Mouse (Mus musculus) MEL (cell line): ENCODE data around the gene Lin7c. TPM values are rescaled to one million over a fixed set of nuclear protein-coding genes. Genes with fewer than 3 reads are reported as not detected.
A peak's percentile ranks its signal among the peaks of the same experiment; 100 is the strongest.

Experiments used
- DNase-seq: peaks from one replicate; pipeline ENCODE4 v3.0.0; 2011; ENCODE audit warnings: low read depth, low spot score
- H3K27ac ChIP-seq: 2 replicates; pipeline ENCODE4 v1.5.1; 2012; ENCODE audit warnings: low read depth, mild to moderate bottlenecking, control low read depth, low read length, moderate library complexity; ENCODE audit not compliant: control insufficient read depth
- H3K27me3 ChIP-seq, 2 experiments: fragments of 150-350 bp in 1 of 2; sonication (generic) in 1 of 2; 2 replicates each; pipeline ENCODE4 v1.6.1; 2012; ENCODE audit warnings: low read length in 2 of 2, mild to moderate bottlenecking in 2 of 2, improper control_type of control experiment in 1 of 2, moderate library complexity in 1 of 2; ENCODE audit not compliant: insufficient read depth in 2 of 2, control insufficient read depth in 1 of 2
- H3K36me3 ChIP-seq, 2 experiments: 2 replicates each; pipeline ENCODE4 v1.6.1; 2012 to 2014; ENCODE audit warnings: low read length in 2 of 2, improper control_type of control experiment in 1 of 2, inconsistent platforms in 1 of 2, mild to moderate bottlenecking in 1 of 2; ENCODE audit not compliant: insufficient read depth in 2 of 2, control insufficient read depth in 1 of 2
- H3K4me1 ChIP-seq, 2 experiments: fragments of 150-350 bp in 1 of 2; sonication (generic) in 1 of 2; 2 replicates each; pipeline ENCODE4 v1.6.1; 2012; ENCODE audit warnings: low read length in 2 of 2, improper control_type of control experiment in 1 of 2, mild to moderate bottlenecking in 1 of 2; ENCODE audit not compliant: insufficient read depth in 2 of 2, control insufficient read depth in 1 of 2
- H3K4me3 ChIP-seq, 2 experiments: fragments of 150-350 bp in 1 of 2; sonication (generic) in 1 of 2; 2 replicates each; pipeline ENCODE4 v1.5.1; 2012; ENCODE audit warnings: low read depth in 2 of 2, low read length in 2 of 2, mild to moderate bottlenecking in 2 of 2, moderate library complexity in 2 of 2, control low read depth in 1 of 2, improper control_type of control experiment in 1 of 2; ENCODE audit not compliant: control insufficient read depth in 1 of 2, insufficient read depth in 1 of 2
- H3K79me2 ChIP-seq: 2 replicates; pipeline ENCODE4 v1.6.1; 2012; ENCODE audit warnings: mild to moderate bottlenecking, low read length, moderate library complexity; ENCODE audit not compliant: control insufficient read depth, poor library complexity, insufficient read depth
- H3K9ac ChIP-seq: 2 replicates; pipeline ENCODE4 v1.6.1; 2012; ENCODE audit warnings: low read depth, mild to moderate bottlenecking, control low read depth, low read length, moderate library complexity; ENCODE audit not compliant: control insufficient read depth, poor library complexity, severe bottlenecking
- H3K9me3 ChIP-seq: fragments of 150-350 bp; sonication (generic); replicated peaks from 2 replicates; pipeline ENCODE4 v1.6.1; 2012; ENCODE audit warnings: mild to moderate bottlenecking, low read length, improper control_type of control experiment, moderate library complexity; ENCODE audit not compliant: insufficient read depth
- BHLHE40 ChIP-seq: IDR thresholded peaks from 2 replicates; pipeline ENCODE4 v1.6.1; 2012; ENCODE audit warnings: low read depth, mild to moderate bottlenecking, inconsistent platforms, low read length, improper control_type of control experiment, borderline replicate concordance
- CTCF ChIP-seq, 3 experiments: IDR thresholded peaks in 2 of 3; conservative IDR thresholded peaks in 1 of 3; 2 replicates each; pipeline ENCODE4 v1.5.1; 2011 to 2012; ENCODE audit warnings: low read length in 3 of 3, low read depth in 2 of 3, mild to moderate bottlenecking in 2 of 3, improper control_type of control experiment in 1 of 3, inconsistent platforms in 1 of 3, mixed read lengths in 1 of 3, moderate library complexity in 1 of 3; ENCODE audit not compliant: control insufficient read depth in 1 of 3, insufficient read depth in 1 of 3, poor library complexity in 1 of 3, severe bottlenecking in 1 of 3
- E2F4 ChIP-seq: IDR thresholded peaks from 2 replicates; pipeline ENCODE4 v1.6.1; 2011; ENCODE audit warnings: low read depth, low read length, improper control_type of control experiment, borderline replicate concordance
- EP300 ChIP-seq, 2 experiments: IDR thresholded peaks; 2 replicates each; pipeline ENCODE4 v1.6.1; 2011; ENCODE audit warnings: improper control_type of control experiment in 2 of 2, low read length in 2 of 2, low read depth in 1 of 2, mild to moderate bottlenecking in 1 of 2
- GABPA ChIP-seq: IDR thresholded peaks from 2 replicates; pipeline ENCODE4 v1.6.1; 2012; ENCODE audit warnings: low read depth, mild to moderate bottlenecking, inconsistent platforms, low read length, improper control_type of control experiment, moderate library complexity
- GATA1 ChIP-seq: IDR thresholded peaks from 2 replicates; pipeline ENCODE4 v1.6.1; 2011; ENCODE audit warnings: low read depth, low read length, improper control_type of control experiment
- HCFC1 ChIP-seq: IDR thresholded peaks from 2 replicates; pipeline ENCODE4 v1.6.1; 2012; ENCODE audit warnings: low read depth, mild to moderate bottlenecking, inconsistent platforms, low read length, improper control_type of control experiment, moderate library complexity
- KAT2A ChIP-seq: conservative IDR thresholded peaks from 2 replicates; pipeline ENCODE4 v1.6.1; 2012; ENCODE audit warnings: low read depth, low read length, improper control_type of control experiment, inconsistent platforms
- MEF2A ChIP-seq: IDR thresholded peaks from 2 replicates; pipeline ENCODE4 v1.6.1; 2014; ENCODE audit warnings: low read depth, mild to moderate bottlenecking, inconsistent platforms, low read length, improper control_type of control experiment; ENCODE audit not compliant: poor library complexity, insufficient replicate concordance, severe bottlenecking; ENCODE audit errors: extremely low read depth
- MXI1 ChIP-seq: IDR thresholded peaks from 2 replicates; pipeline ENCODE4 v1.6.1; 2011; ENCODE audit warnings: mild to moderate bottlenecking, low read depth, low read length, improper control_type of control experiment
- RAD21 ChIP-seq: IDR thresholded peaks from 2 replicates; pipeline ENCODE4 v1.6.1; 2011; ENCODE audit warnings: mild to moderate bottlenecking, low read depth, low read length, improper control_type of control experiment
- RCOR1 ChIP-seq: IDR thresholded peaks from 2 replicates; pipeline ENCODE4 v1.6.1; 2012; ENCODE audit warnings: low read depth, mild to moderate bottlenecking, inconsistent platforms, low read length, improper control_type of control experiment
- SIN3A ChIP-seq: IDR thresholded peaks from 2 replicates; pipeline ENCODE4 v1.6.1; 2012; ENCODE audit warnings: low read length, improper control_type of control experiment, inconsistent platforms
- TAL1 ChIP-seq: IDR thresholded peaks from 2 replicates; pipeline ENCODE4 v1.6.1; 2012; ENCODE audit warnings: mild to moderate bottlenecking, inconsistent platforms, low read length, moderate library complexity, mixed read lengths
- TBP ChIP-seq: IDR thresholded peaks from 2 replicates; pipeline ENCODE4 v1.8.0; 2011; ENCODE audit warnings: low read depth, low read length, improper control_type of control experiment
- TCF12 ChIP-seq: IDR thresholded peaks from 2 replicates; pipeline ENCODE4 v1.6.1; 2014; ENCODE audit warnings: low read depth, mild to moderate bottlenecking, inconsistent platforms, low read length, improper control_type of control experiment, moderate library complexity
- USF1 ChIP-seq: IDR thresholded peaks from 2 replicates; pipeline ENCODE4 v1.6.1; 2014; ENCODE audit warnings: low read depth, mild to moderate bottlenecking, inconsistent platforms, low read length, improper control_type of control experiment, moderate library complexity
- ZMIZ1 ChIP-seq: IDR thresholded peaks from 2 replicates; pipeline ENCODE4 v1.6.1; 2012; ENCODE audit warnings: low read depth, mild to moderate bottlenecking, inconsistent platforms, low read length, improper control_type of control experiment, moderate library complexity
- polyA plus RNA-seq, 2 experiments: library from polyadenylated mRNA; stranded (reverse) in 1 of 2; unstranded in 1 of 2; fragments of >175 nt in 1 of 2; fragments of >200 nt in 1 of 2; gene quantifications; 2 replicates each; pipeline versions ENCODE4 v1.2.1 to v1.2.4; 2012; ENCODE audit warnings: low replicate concordance in 2 of 2, low read depth in 1 of 2; ENCODE audit not compliant: insufficient read length in 2 of 2, insufficient read depth in 1 of 2, missing spikeins in 1 of 2
- total RNA-seq: library from RNA; depleted of rRNA; stranded (reverse); fragments of 300-350 nt; gene quantifications from 2 replicates; pipeline ENCODE4 v1.2.3, GENCODE M21; 2012

Gene Lin7c
- total and polyA plus RNA-seq, 3 experiments = 45.0 to 46.8 TPM; not detected in 1

- TF ChIP-seq TAL1 (no peak), RCOR1 (peak; percentile 47; the same call in 1 of the 2 replicates), EP300 (IDR thresholded peaks at IDR 0.05; ENCODE audit: low read depth in 1 of 2, low read length in 2 of 2) (peak; percentile 19 to 34; a peak in 1 of 4 replicates), GATA1 (peak; percentile 65), SIN3A (no peak), GABPA (no peak), MEF2A (no peak), E2F4 (no peak), TBP (peak; percentile 62; the same call in 1 of the 2 replicates), KAT2A (no peak), HCFC1 (no peak), MXI1 (peak; percentile 42; the same call in 1 of the 2 replicates)
- H3K79me2 ChIP-seq = no peaks in the 10 kb centered on the region
- no peak overlapping the region for H3K27ac ChIP-seq
- H3K9ac ChIP-seq = no peak overlapping the region
- peaks cover 0 to 6% of the 10 kb centered on the region in 2 experiments; a peak in 2 of 4 replicates for H3K4me1 ChIP-seq
- peaks cover 0 to 4% of the 10 kb centered on the region in 2 experiments; a peak in 2 of 4 replicates for H3K36me3 ChIP-seq
- no peaks in the 10 kb centered on the region for H3K27me3 ChIP-seq
- no peaks in the 10 kb centered on the region for H3K9me3 ChIP-seq
- peak; percentile 64 for DNase-seq
- H3K4me3 ChIP-seq = no peak overlapping the region
Observed at GRCm38 (mm10) chr2:109929256-109929655, 38.6 kb downstream of the Lin7c start.

DNA sequence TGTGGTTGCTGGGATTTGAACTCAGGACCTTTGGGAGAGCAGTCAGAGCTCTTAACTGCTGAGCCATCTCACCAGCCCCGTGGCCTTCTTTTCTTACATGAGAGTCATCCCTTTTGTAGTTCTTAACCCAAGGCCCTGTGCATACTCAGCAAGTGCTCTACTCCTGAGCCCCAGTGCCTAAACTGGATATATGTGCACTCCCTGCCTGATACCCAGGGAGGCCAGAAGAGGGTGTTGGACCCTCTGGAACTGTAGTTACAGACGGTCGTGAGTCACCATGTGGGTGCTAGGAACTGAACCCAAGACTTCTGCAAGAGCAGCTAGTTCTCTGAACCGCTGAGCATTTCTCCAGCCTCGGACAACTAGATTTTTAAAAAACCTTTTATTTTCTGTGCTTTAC, 39.7 kb downstream of the Lin7c start:
- peaks cover 0 to 4% of the 10 kb centered on the region in 2 experiments; a peak in 2 of 4 replicates for H3K36me3 ChIP-seq
- H3K4me3 ChIP-seq = no peak overlapping the region
- no peaks in the 10 kb centered on the region for H3K79me2 ChIP-seq
- no peaks in the 10 kb centered on the region for H3K9me3 ChIP-seq
- H3K9ac ChIP-seq = no peak overlapping the region
- H3K27me3 ChIP-seq = no peaks in the 10 kb centered on the region
- H3K27ac ChIP-seq = no peak overlapping the region
- no peak for DNase-seq
- TF ChIP-seq USF1 (no peak), SIN3A (no peak), TBP (no peak), CTCF (IDR thresholded peaks at IDR 0.05 in 2 of 3, conservative IDR thresholded peaks at IDR 0.05 in 1 of 3; ENCODE audit: control insufficient read depth in 1 of 3, insufficient read depth in 1 of 3, low read depth in 2 of 3, low read length in 3 of 3, poor library complexity in 1 of 3, severe bottlenecking in 1 of 3) (no peak), MXI1 (no peak), ZMIZ1 (no peak), RCOR1 (no peak), GATA1 (no peak), TAL1 (no peak), RAD21 (no peak), TCF12 (no peak), BHLHE40 (no peak)
- peaks cover 0 to 6% of the 10 kb centered on the region in 2 experiments; a peak in 2 of 4 replicates for H3K4me1 ChIP-seq
